In the genomic region with DNA sequence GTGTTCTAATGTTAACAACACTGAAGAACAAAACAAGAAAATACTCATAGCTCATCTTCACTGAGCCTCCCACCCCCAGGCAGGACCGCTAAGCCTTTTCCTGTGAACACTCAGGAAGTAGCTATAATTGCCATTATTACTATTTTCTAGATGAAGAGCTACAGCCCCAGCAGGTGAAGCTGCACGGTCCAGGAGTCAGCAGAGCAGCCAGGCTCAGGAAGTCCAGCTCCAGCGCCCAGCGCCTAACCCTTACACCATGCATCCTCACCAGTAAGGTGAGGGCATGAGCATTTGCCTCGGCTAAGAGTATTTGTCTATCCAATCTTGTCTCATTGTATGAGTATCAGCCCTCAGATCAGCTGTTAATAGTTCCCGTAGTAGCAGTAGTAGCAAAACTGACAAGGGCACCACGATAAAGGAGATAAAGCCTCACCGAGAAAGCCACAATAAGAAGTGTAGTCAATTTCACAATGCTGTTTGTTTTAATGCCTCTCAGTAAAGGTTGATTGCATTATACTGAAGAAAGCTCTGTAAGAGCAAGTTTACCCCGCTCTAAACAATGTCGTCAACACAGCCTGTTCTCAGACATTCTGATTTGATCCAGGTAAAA, we compare ENCODE assay signal across 13 mouse cellular contexts. TPM values are rescaled to one million over a fixed set of nuclear protein-coding genes. Genes with fewer than 3 reads are reported as not detected.
A peak's percentile ranks its signal among the peaks of the same experiment; 100 is the strongest.
DNase-seq lines count a peak whose midpoint lies in the region.
"Had no signal": no experiment of that assay in that cellular context is flagged by ENCODE, and none has a peak within 500 bp of the region (broad histone marks: within the 10 kb centered on the region; RNA-seq: fewer than 3 reads in every experiment).

No protein-coding gene starts in this region.

- peak; percentile 15 to 25 for DNase-seq in cerebellum, postnatal 25 days
- no peak for DNase-seq in cerebellum, postnatal 14 days
- peak; percentile 30 for DNase-seq in kidney, postnatal 10 days
- DNase-seq in kidney, postnatal 14 days = no peak
- DNase-seq in 416B (ENCODE audit: low read depth) (peak; percentile 57), adipocyte (ENCODE audit: low spot score) (no peak)
- DNase-seq in induced T-regulatory cell, adult 2 months (ENCODE audit: low read depth) = peak; percentile 17
- no peak for DNase-seq in adrenal gland, postnatal 36 days
- DNase-seq: adrenal gland, postnatal 10 days; cerebellum, postnatal 10 days; forebrain, postnatal 0 days; gastrocnemius, adult 2 months; lung, adult 18-20 months had no signal

RNA-seq across cellular contexts. Expression of a gene that starts 21.9 kb away (rescaled TPM):
- 10 to 100 TPM; 36.6 to 36.8 TPM for total RNA-seq in adrenal gland, postnatal 36 days (2021)

Comparison
In these comparisons a context has a peak if more than half of its experiments do, and no peak if none do; other contexts are left out.
1. DNase-seq: peak in cerebellum, postnatal 25 days (2 of 2), kidney, postnatal 10 days (single experiment), 416B (single experiment) and induced T-regulatory cell, adult 2 months (single experiment); none in cerebellum, postnatal 14 days (0 of 2), kidney, postnatal 14 days (single experiment), adipocyte (single experiment) and adrenal gland, postnatal 36 days (0 of 2).